Mouse (Mus musculus): Measurements from ENCODE around the gene Ugt8a.
A peak's percentile ranks its signal among the peaks of the same experiment; 100 is the strongest.

Gene Ugt8a

GRCm38 (mm10) chr3:125861601-125862000 is 76.8 kb downstream of the Ugt8a start:
- no peak for DNase-seq (ENCODE audit: low spot score)

- peak; percentile 34 for DNase-seq (ENCODE audit: low spot score)
These were observed 89.1 kb downstream of the Ugt8a start for GRCm38 (mm10) chr3:125849163-125849872.

- no peak for DNase-seq (ENCODE audit: low spot score)
These were observed 110.4 kb downstream of the Ugt8a start for GRCm38 (mm10) chr3:125828051-125828450.

GRCm38 (mm10) chr3:125827256-125827655 is 111.2 kb downstream of the Ugt8a start:
- DNase-seq (ENCODE audit: low spot score), result no peak

- peak; percentile 11 for DNase-seq (ENCODE audit: low spot score)
These were observed 118.7 kb downstream of the Ugt8a start for GRCm38 (mm10) chr3:125819741-125820140.

Data from lung, postnatal 25 days (tissue).